Mouse (Mus musculus) embryo, embryonic 11 days (tissue): Measurements from ENCODE around the gene Akna.

ENCODE experiments used
- DNase-seq: peaks from one replicate; pipeline ENCODE4 v3.0.0-alpha.2; 2015

Gene Akna

DNA sequence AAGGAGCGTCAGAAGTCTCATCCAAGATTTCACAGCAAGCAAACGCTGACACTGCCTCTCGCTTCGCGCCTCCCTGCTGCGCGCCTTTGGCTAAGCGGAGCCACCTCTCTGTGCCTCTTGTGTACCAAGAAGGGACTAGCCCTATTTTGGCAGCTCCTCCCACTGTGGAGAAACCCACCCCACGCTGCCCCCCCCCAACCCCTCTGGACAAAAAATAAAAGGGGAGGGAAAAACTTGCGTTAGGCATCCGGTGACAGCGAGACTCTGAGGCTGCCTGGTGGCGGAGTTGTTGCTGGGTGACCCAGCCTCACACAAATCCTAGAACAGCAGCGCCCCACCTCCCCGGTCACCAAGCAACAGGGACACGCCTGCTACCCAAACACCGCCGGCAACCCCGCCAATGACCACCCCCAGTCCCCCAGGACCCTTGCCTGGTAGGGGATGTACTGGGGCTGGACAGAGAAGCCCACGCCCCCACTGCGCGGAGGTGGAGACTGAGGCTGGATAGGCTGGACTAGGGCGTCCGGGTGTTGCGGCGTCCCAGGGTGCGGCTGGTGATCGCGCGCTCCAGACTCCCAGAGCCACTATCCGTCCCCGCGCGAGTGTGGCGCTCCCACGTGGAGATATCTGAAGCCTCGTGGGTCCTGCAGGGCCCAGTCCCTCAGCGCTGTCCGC lies 6.9 kb upstream of the Akna start:
- DNase-seq: peak; percentile 76

DNA sequence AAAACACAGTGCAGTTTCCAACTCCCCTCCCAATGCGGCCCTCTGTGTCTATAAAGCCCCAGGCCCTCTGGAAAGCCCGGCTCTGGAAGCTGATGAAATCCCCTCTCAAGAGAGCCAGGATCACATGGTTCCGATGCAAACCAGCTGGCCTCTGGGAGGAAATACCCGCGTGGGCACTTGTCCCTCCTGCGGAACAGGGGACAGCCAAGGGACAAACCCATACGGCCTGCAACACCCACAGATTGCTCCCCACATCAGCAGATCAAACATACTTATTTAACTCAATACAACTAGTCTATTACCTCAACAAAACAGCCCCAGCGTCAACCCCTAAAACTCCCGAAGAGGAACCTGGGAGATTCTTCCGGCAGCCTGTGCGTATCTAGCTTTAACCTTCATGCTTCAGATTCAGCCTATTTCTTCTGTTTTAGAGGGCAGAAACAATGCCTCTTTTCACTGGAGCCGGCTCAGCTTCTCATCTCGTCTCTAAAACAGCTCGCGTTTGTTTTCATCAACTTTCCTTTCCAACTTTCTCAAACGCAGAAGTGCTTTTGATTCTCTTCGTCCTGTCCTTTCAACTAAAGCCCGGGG lies 6.3 kb upstream of the Akna start:
- peak; percentile 57 for DNase-seq

DNA sequence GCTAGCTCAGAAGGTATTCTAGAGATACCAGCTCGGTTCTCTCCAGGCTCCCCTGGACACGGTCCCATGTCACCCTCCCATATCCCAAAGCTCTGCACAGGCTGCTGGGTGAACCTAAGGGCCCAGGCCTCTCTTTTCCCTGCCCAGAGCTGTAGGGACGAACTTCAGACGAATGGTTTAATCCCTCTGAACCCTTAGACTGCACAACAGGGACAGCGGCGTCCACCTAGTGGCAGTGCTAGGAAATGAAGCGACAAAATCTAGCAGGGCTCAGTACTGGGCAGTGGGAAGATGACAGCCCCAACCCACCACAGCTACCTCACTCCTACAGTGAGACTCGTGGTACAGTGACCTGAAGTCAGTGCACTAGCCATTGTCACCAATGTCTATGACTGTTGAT lies 5.5 kb upstream of the Akna start:
- DNase-seq: peak; percentile 76

DNA sequence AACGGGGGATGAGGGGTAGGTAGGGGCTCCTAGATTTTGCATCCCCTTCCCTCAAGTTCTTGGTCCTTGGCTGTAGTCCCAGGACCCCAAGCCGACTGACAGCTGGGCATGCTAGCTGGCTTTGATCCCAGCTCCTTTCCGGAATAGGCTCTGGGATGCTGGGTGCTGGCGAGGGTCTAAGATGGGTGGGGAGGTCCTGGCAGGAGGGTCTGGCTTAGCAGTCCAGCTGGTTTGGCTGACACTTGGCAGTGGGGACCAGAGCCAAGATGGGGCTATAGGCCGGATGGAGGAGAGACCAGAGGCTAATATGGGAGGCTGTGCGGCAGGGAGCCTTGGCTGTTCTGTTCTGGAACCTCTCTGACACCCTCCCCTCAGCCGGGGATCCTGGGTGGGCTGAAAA lies 5.1 kb upstream of the Akna start:
- DNase-seq: no peak

DNA sequence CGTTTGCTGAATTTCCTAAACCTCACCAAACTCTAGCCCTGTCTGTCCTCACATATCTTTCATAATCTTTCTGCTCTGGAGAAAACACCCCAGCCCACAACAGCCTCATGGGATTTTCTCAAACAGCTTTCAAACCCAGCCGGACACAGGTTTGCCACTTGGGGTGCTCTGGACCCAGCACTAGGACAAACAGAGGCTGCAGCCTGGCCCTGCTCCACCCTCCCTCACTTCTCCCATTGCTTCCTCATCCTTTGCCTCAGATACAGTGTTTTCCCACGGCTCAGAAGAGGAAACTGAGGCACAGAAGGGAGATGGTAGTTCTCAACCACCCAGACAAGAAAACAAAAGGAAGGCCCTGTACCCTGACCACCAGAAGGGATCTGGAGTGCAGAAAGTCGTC lies 2.5 kb upstream of the Akna start:
- DNase-seq: no peak

DNA sequence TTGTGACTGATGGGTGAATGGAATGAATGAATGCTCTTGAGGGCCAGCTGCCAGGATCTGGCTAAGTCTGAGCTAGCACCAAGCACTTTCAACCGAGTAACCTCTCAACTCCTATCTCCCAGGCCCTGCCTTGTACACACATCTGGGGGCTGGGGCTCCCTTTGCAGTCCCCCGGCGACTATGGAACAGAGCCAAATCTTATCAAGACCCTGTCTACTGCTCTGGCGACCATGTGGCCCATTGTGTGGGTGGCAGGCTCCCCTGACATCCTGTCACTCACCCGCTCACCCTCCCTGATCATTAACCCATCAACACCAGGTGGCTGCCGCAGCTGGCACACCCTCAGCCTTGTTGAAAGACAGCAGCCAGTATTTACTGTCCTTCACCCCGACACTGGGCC lies 1.9 kb upstream of the Akna start:
- DNase-seq: no peak

DNA sequence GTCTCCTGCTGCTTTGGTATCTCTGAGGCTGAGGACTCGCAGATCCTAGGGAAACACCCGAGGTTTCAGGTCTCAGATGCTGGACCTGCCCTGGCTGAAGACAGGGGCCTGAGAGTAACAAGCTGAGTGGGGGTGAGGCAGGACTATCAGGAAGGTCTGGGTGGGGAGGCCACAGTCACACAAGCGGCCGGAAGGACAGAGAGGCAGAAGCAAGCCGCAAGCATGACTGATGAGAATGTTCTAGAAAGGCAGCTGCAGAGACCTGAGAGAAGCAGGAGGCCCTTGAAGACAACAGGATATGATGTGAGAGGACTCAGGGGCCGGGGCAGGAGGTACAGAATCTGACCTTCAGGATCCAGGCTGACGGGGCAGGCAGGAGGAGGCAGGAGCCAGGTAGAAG lies 1.1 kb upstream of the Akna start:
- no peak for DNase-seq

DNA sequence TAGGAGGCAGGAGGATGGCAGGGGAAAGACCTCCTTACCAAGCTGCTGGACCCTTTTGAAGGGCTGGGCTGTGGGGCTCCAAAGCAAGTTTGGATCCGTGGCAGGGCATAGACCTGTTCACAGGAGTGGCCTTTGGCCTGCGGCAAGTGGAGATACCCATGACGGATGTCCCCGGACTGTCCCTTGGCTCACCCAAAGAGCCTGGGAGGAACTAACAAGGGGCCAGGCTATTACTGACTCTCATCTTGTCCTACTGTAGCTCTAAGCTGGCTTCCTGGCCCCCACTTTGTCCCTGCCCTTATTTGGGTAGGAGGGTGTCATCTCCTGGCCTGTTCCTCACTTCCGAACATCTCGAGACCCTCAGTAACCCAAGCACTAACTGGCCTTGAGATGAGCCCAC lies 596 bp downstream of the Akna start:
- DNase-seq: no peak

DNA sequence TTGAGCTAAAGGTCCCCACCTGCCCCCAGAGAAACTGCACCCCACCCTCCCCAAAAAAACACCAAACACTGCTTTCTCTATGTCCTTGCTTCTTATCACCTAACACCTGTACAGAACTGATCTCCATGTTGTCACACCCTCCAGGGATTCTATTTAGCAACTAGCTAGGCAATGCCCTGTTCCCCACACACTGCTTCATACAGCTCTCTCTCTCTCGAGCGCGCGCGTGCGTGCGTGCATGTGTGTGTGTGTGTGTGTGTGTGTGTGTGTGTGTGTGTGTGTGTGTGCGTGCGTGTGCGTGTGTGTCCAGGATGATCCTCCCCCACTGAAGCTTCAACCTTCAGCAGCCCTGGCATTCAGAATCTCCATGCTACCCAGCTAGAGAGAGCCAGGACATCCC lies 1.1 kb downstream of the Akna start:
- DNase-seq: no peak

DNA sequence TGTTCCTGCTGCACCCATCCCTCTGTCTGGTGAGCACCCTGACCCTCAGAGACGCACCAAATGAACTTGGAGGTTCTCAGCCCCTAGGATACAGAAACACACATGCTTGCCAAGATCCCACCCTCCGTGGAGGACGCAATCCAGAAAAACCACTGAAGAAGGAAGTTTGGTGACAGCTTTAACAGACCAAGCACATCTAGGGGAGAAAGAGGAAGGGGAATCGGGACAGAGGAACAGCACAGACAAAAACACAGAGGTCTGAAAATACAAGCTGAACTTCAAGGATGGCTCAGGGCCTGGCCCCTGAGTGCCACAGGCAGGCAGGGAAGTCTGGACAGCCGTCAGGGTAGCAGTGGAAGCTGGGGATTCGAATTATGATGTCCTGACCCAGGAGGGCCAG lies 1.5 kb downstream of the Akna start:
- DNase-seq: no peak

DNA sequence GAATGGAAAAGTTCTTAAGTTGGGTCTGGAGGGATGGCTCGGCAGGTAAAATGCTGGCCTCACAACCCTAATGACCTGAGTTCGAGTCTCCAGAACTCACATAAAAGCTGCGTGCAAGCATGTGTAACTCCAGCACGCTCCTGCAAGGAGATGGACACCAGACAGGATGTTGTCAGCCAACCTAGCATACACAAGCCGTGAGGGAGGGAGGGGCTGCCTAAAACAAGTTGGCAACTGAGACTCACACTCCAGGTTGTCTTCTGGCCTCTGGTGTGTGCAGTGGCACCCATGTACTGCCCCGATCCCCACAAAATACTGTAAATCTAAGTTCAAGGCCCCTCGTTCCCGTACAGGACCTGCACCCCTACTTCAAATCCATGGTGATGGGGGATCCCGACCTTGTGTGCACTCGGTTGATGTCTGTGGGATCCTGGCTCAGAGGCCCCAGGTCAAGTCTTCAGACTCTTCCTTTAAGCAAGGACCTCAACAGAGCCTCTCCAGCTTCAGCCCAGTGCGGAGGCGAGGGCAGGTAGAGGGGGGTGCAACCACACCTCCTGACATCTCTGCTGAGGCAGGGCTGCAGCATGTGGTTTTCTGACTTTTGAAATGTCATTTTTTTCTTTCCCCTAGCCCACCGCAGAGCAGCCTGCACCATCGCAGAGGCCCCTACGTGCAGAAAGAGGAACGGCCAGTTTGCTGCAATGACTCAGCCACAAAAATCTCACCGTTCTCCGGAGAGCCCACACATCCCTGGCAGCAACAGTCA lies 2.4 kb downstream of the Akna start:
- DNase-seq: no peak

DNA sequence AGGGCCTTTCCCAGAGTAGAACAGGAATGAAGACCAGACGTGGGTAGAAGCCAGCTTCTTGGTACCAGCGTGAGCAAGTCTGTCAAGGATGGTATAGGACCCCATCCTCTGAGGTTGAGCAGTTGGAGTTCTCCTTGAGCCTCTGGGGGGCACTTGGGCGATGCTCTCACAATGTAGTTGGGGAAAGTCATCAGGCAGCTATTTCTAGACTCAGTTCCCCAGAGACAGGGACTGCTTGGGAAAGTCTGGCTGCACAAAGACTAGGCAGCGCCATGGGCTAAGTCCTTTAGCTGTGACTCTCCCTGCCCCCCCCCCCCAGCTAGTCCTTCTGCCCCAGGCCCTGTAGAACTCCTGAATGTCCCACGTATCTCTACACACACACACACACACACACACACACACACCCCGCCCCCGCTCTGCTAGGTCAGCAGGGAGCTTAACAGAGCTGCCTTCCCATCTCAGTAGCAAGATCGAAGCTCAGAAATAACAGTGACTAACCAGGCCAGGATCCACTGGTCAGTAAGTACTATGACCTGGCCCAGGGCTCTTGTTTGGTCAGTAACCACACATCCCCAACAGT lies 3.4 kb downstream of the Akna start:
- DNase-seq: no peak

DNA sequence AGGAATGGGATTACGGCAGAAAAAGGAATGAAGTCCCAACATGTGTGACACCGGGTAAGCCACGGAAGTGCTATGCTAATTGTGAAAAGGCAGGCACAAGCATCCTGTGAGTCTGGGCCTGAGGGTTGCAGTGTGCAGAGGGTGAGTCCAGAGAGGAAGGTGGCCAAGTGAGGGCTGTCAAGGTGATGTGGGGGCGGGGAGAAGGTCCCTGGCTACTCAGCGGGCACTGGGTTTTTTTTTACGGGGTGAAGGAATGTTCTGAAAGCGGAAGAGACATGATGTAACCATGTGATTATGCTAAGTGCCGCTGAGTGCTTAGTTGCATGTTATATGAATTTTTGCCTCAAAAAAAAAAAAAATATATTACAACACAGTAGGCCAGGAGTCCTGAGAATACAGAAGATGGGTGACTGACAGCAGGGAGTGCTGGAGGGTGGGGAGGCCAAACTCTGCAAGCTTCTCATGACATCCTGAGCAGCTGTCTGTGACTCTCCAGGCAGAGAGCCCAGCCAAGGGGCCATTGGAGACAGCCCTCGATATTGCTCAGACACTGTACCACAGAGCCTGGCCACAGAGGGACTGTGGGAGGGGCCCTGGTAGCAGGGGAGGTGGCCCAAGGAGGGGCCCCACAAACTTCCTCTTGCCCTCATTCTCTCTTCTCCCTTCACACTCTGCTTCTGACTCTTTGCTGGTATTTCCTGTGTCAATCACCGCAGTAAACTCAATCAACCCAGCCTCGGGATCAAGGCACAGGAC lies 4.1 kb downstream of the Akna start:
- DNase-seq: no peak

DNA sequence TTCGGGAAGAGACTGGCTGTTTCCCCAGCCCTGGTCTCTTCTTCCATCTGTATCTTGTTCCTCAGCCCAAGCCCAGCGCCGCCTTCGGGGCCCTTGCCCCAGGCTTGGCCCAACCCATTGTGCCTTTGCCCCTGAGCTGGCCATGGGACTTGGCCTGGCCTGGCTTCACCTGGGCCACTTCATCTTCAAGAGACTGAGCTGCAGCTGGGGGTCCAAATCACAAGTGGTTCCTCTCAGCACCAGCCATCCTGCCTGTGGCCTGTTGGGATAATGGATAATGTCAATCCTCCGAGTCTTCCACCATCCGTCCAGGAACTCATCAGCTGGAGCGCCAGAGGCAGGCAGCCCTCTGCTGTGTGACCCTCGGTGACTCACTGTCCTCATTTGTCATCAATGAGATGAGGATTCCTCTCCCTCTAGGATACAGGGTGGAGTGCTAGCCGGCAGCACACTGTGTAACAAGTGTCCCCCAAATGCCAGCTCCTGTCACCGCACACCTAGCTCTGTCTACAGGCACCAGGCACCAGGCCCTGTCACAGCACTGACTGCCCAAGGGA lies 5.1 kb downstream of the Akna start:
- no peak for DNase-seq

DNA sequence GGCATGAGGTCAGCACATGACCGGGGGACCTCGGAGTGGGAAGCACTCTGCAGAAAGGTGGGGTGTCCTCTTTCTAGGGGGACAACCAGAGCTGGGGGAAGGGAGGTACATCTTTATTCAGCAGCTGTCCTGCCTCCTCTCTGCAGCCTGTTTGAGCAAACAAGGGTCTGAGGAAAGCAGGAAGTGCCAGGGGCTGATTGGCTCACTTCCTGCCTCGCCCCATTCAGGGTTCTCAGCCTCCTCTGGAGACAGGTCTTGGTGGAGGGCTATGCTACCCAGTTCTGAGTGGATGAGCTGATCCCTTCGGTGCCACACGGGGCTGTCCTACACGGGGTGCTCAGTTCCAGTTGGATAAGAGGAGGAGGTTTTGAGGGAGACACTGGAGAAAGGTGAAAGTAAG lies 11.8 kb downstream of the Akna start:
- DNase-seq: no peak

DNA sequence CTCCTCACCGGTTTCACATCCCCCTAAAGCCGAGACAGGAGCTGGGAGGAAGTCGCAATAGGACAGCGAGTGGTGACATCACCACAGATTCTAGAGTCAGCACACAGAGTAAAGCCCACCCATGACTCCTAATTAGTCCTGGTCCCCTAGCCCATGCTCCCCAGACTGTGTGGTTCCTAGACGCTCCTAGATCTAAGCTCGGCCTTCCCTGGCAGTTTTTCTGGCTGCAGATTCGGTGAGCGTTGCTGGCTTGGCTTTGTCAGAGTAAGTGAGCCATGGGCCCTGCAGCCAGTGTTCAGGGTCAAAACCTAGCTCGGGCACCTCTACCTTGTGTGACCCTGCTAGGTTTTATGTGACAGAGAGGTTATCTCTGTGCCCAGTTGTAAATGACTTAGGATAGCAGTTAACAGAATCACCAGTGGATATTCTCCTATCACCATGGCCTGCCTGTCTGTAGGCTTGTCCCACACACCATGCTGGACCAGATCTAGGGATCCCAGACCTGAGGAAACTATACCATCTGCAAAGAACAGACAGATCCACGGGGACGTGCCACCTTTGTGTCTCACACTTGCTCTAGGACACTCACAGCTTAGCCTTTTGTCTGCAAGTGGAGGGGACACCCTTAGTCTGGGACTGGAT lies 13.1 kb downstream of the Akna start:
- no peak for DNase-seq

DNA sequence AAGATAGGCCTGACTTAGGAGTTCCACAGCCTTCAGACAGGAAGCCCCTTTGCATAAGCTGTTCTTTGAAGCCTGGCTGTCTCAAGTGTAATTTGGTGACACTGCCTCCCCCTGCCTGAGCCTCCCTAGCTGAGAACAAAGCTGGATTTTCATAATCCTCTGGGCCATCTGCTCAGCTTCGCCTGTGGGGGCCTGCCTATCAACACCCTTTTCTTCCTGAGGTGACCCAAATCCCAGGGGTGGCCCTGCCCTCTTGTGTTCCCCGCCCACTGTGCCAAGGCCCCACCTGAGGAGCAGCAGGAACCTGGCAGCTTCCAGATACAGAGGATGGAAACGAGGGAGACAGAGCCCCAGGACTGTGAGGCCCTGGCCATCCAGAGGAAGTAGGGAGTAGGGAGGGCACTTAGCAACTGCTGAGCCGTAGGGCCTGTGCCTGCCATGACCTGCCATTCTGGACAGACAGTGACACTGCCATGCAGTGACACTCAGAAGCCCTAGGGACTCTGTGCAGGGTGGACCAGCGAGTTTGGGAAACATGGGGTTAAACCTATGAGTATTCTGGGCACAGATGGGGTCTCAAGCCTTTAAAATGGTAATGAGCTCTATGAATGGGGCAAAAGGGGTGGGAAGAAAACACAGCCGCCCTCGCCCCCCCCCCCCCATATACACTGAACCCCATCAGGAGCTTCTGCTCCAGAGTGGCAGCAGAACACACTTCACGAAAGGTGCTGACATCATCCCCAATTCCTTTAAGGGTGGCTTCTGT lies 13.8 kb downstream of the Akna start:
- DNase-seq: no peak

DNA sequence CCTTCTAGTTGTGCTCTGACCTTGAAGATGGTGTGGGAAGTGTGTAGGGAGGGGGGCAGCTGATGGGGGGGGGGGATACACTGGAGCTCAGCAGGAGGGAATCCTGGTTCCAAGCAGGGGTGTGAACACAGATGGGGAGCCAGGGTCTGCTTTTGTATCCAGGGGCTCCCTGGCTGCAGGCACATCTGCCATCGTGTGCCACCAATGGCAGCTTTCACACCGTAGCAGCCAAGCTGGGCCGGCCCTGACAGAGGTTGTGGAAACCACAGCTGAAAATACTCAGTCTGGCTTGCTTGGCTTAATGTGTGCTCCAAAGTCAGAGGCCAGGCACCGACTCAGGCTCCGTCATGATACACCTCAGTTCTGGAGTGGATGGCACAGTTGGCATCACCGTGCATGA lies 15.1 kb downstream of the Akna start:
- no peak for DNase-seq

DNA sequence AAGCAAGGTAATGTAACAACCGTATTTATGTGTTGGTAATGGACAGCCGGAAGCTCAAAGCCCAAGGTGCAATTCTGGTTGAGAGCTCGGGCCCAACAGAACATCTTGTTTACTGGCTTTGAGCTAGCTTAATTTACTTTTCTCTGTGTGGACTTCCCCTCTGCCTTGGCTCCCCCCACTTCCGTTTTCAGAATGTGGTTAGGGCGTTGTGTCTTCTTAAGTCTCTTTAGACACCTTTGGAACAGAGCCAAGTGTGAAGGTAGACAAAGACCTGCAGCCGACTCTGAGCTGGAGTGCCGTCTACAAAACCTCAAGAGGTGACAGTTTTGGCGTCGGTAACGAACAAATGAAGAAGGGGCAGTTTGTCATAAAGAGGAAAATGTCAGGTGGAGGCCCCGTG lies 17.4 kb downstream of the Akna start:
- no peak for DNase-seq

DNA sequence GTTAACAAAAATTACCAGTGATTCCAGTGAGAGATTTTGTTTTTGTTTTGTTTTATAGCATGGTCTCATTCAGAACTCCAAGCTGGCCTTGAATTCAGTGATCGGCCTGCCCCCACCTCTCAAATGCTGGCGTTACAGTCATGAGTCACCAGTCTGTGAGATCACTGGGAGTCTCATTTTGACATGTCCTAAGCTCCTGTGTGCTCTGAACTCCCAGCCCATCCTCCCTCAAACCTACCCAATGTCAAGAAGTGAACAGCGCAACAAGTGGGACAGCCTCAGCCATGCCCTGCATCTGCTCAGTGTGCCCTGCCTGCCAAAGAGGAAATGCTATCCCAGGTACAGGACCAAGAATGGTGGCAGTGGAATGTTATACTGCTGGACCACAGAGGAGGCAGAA lies 17.9 kb downstream of the Akna start:
- no peak for DNase-seq

DNA sequence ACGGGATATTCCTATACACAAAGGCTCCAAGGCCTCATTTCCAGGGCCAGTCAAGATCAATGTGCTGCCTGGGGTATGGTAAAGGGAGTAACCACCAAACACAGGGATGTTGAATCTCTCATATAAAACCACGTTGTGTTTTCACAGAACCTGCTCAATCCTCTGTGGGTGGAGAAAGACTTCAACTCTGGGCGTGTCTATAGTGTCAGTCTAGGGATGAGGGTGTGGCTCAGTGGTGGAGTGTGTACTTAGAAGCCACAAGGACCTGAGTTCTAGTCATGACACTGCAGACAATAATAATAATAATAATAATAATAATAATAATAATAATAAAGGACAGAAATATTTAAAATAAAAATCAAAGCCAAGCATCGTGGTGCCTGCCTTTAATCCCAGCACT lies 18.9 kb downstream of the Akna start:
- no peak for DNase-seq

DNA sequence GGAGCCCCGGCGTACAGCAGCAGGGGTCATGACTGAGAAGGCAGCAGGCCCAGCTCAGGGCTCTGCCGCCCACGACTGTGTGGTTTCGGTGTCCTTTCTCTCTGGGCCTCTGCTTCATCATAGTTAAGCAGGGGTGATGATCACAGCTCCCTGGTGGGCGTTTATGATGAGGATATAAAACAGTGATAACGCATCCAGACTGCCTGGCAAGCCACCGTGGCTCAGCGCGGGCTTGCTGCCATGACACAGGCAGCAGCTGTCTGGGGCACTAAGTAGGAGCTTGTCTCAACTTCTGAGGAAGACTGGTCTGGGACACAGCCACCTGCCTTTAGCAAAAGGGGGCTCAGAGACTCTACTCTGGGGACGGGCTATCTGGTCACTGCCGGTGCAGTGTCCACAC lies 19.7 kb downstream of the Akna start:
- no peak for DNase-seq
